Mouse (Mus musculus): Measurements from ENCODE around the gene Cd47.

DNA sequence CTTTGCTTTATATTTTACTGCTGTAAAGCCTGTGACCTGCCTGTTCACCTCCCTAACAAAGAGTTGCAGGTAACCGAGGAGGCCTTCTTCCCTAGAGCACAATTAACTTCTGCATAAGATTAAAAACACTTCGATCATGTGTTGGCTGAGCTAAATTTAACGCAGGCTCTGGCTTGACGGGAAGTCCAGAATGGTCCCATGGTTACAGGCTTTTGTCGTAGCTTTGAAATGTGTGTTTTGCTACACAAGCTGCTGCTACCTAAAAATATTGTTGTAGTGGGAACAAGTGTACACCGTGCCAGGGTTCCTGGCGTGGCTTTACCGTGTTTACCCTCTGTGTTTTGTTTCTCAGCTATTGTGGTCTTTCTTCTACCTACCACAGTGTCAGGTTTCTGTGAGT is 109.2 kb downstream of the Cd47 start:
- TF ChIP-seq POLR2A (IDR thresholded peaks at IDR 0.05; ENCODE audit: low read depth, low read length) (no peak), CTCF (IDR thresholded peaks at IDR 0.05; ENCODE audit: extremely low read depth, insufficient read depth, insufficient read length, insufficient replicate concordance) (no peak)
